Mouse (Mus musculus) ES-Bruce4 (cell line): Measurements from ENCODE around the gene Farsb. TPM values are rescaled to one million over a fixed set of nuclear protein-coding genes. Genes with fewer than 3 reads are reported as not detected.

Experiments
- H3K27ac ChIP-seq: 2 replicates; pipeline ENCODE4 v1.5.1; 2012; ENCODE audit warnings: low read length, inconsistent platforms; ENCODE audit not compliant: insufficient read depth
- H3K27me3 ChIP-seq: 2 replicates; pipeline ENCODE4 v1.6.1; 2012; ENCODE audit warnings: mild to moderate bottlenecking, low read length, inconsistent platforms; ENCODE audit not compliant: control insufficient read depth, poor library complexity, insufficient read depth, severe bottlenecking
- H3K36me3 ChIP-seq: 2 replicates; pipeline ENCODE4 v1.6.1; 2012; ENCODE audit warnings: inconsistent platforms, mild to moderate bottlenecking, low read length, moderate library complexity; ENCODE audit not compliant: control insufficient read depth, poor library complexity, insufficient read depth, severe bottlenecking
- H3K4me1 ChIP-seq: one replicate; pipeline ENCODE4 v1.8.1; 2011; ENCODE audit warnings: low read length; ENCODE audit not compliant: control insufficient read depth, insufficient read depth
- H3K4me3 ChIP-seq: 2 replicates; pipeline ENCODE4 v1.5.1; 2011; ENCODE audit warnings: low read depth, mild to moderate bottlenecking, low read length
- H3K9ac ChIP-seq: 2 replicates; pipeline ENCODE4 v1.6.1; 2012; ENCODE audit warnings: low read depth, mild to moderate bottlenecking, inconsistent platforms; ENCODE audit not compliant: poor library complexity, severe bottlenecking
- H3K9me3 ChIP-seq: replicated peaks from 2 replicates; pipeline ENCODE4 v1.6.1; 2012; ENCODE audit warnings: mild to moderate bottlenecking, low read length, inconsistent platforms; ENCODE audit not compliant: control insufficient read depth, poor library complexity, insufficient read depth, severe bottlenecking
- CTCF ChIP-seq: IDR thresholded peaks from one replicate; pipeline ENCODE4 v1.8.1; 2011; ENCODE audit warnings: low read depth, low read length
- EP300 ChIP-seq: IDR thresholded peaks from 2 replicates; pipeline ENCODE4 v1.6.1; 2011; ENCODE audit warnings: low read depth, low read length; ENCODE audit not compliant: insufficient read depth
- POLR2A ChIP-seq: IDR thresholded peaks from one replicate; pipeline ENCODE4 v1.8.1; 2011; ENCODE audit warnings: low read length; ENCODE audit not compliant: insufficient read depth
- polyA plus RNA-seq: library from polyadenylated mRNA; stranded (reverse); fragments of >200 nt; gene quantifications from 2 replicates; pipeline ENCODE4 v1.2.4, GENCODE M21; 2011; ENCODE audit warnings: low read depth; ENCODE audit not compliant: missing spikeins, insufficient read depth, insufficient read length

The Farsb gene
- polyA plus RNA-seq, 1 experiment = 179 TPM

- no peaks in the 10 kb centered on the region for H3K36me3 ChIP-seq
- H3K4me3 ChIP-seq = no peak overlapping the region
- no peak for TF ChIP-seq POLR2A
- TF ChIP-seq EP300 = no peak
- TF ChIP-seq CTCF = no peak
Measured at GRCm38 (mm10) chr1:78370121-78370520, 118.6 kb downstream of the Farsb start.

More at GRCm38 (mm10) chr1:78370121-78370520, 118.6 kb downstream of the Farsb start:
- H3K4me1 ChIP-seq = no peaks in the 10 kb centered on the region
- H3K27ac ChIP-seq = no peak overlapping the region
- no peaks in the 10 kb centered on the region for H3K27me3 ChIP-seq
- no peak overlapping the region for H3K9ac ChIP-seq
- H3K9me3 ChIP-seq = no peaks in the 10 kb centered on the region

Other genes starting within 250 kb of the Farsb start
- 0.19 and 0.72 TPM in 2 replicates for gene Sgpp2, start 178.6 kb downstream of the Farsb start, polyA plus RNA-seq
- 1.2 TPM in 1 of 2 replicates, not detected in the other for gene Mogat1, start 22.1 kb upstream of the Farsb start, polyA plus RNA-seq
- gene BC035947, start 23.3 kb upstream of the Farsb start, polyA plus RNA-seq = 0.52 TPM in 2 replicates
- gene Acsl3, start 168.9 kb upstream of the Farsb start, polyA plus RNA-seq = 117 and 143 TPM in 2 replicates
- gene Utp14b, start 169.1 kb upstream of the Farsb start, polyA plus RNA-seq = 52.4 and 58.8 TPM in 2 replicates